Mouse (Mus musculus): ENCODE measurements around the gene Ldlrad3.

GRCm38 (mm10) chr2:102038229-102038894, 147.8 kb downstream of the Ldlrad3 start:
- TF ChIP-seq CTCF (IDR thresholded peaks at IDR 0.05), result no peak
- no peak for TF ChIP-seq EP300 (IDR thresholded peaks at IDR 0.05)
